Mouse (Mus musculus) olfactory bulb, adult 2 months (tissue): ENCODE results near the gene Babam2.

Source experiments
- CTCF ChIP-seq: fragments of 200-500 bp; IDR thresholded peaks from 2 replicates; pipeline ENCODE4 v1.5.1; 2012; ENCODE audit warnings: low read depth, mild to moderate bottlenecking, low read length, moderate library complexity; ENCODE audit not compliant: insufficient read depth
- POLR2A ChIP-seq: fragments of 200-500 bp; IDR thresholded peaks from 2 replicates; pipeline ENCODE4 v1.6.1; 2012; ENCODE audit warnings: mild to moderate bottlenecking, low read depth, low read length, moderate library complexity; ENCODE audit not compliant: insufficient read depth

GRCm38 (mm10) chr5:32058481-32059253 lies 361.2 kb downstream of the Babam2 start:
- TF ChIP-seq POLR2A = no peak
- no peak for TF ChIP-seq CTCF
